Mouse (Mus musculus): Measurements from ENCODE around the gene Hist2h3b.
"Not testable (repeated sequence)": the region's sequence is repeated elsewhere in the genome, so short reads cannot be mapped to it uniquely, and the experiment has no call there.

The Hist2h3b gene

GRCm38 (mm10) chr3:96262216-96262875 is 6.1 kb upstream of the Hist2h3b start:
- peak; percentile 79 for DNase-seq (ENCODE audit: low read depth, low spot score)

- DNase-seq (ENCODE audit: low read depth, low spot score), result peak; percentile 96
Observed at GRCm38 (mm10) chr3:96262979-96263550, 5.4 kb upstream of the Hist2h3b start, which contains the start of gene Hist2h4. Gene Hist2h4, minus strand, starts transcription at chr3:96263311.

- DNase-seq (ENCODE audit: low read depth, low spot score), result no peak
Observed at GRCm38 (mm10) chr3:96263558-96264403, 4.7 kb upstream of the Hist2h3b start.

GRCm38 (mm10) chr3:96264404-96264949 is 4.0 kb upstream of the Hist2h3b start:
- no peak for DNase-seq (ENCODE audit: low read depth, low spot score)

GRCm38 (mm10) chr3:96266132-96266710 is 2.2 kb upstream of the Hist2h3b start:
- no peak for DNase-seq (ENCODE audit: low read depth, low spot score)

DNA sequence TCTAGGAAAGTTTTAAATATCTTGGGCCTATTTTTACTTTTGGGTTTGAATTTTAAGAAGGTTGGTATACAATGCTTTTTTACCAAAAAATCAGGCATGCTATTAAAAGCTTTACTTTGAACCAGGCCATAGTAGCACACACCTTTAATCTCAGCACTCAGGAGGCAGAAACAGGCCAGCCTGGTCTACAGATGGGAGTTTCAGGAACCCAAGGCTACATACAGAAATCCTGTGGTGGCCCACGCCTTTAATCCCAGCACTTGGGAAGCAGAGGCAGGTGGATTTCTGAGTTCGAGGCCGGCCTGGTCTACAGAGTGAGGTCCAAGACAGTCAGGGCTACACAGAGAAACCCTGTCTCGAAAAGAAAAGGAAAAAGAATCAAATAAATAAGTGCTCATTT is 913 bp upstream of the Hist2h3b start:
- DNase-seq (ENCODE audit: low read depth, low spot score), result no peak

DNA sequence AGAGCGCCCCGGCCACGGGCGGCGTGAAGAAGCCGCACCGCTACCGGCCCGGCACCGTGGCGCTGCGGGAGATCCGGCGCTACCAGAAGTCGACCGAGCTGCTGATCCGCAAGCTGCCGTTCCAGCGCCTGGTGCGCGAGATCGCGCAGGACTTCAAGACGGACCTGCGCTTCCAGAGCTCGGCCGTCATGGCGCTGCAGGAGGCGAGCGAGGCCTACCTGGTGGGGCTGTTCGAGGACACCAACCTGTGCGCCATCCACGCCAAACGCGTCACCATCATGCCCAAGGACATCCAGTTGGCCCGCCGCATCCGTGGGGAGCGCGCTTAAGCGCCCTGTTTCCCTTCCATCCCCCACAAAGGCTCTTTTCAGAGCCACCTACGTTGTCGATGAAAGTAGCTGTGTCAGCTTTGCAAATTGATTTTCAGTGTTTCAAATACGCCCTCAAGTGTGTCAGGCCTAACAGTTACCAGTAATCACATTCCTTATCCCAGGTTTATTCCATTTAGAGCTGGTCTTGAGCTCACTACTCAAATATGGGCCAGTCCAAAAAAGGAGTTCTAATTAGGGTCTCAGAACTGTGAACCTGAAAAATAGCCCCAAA is 423 bp downstream of the Hist2h3b start:
- DNase-seq (ENCODE audit: low read depth, low spot score), result not testable (repeated sequence)

DNA sequence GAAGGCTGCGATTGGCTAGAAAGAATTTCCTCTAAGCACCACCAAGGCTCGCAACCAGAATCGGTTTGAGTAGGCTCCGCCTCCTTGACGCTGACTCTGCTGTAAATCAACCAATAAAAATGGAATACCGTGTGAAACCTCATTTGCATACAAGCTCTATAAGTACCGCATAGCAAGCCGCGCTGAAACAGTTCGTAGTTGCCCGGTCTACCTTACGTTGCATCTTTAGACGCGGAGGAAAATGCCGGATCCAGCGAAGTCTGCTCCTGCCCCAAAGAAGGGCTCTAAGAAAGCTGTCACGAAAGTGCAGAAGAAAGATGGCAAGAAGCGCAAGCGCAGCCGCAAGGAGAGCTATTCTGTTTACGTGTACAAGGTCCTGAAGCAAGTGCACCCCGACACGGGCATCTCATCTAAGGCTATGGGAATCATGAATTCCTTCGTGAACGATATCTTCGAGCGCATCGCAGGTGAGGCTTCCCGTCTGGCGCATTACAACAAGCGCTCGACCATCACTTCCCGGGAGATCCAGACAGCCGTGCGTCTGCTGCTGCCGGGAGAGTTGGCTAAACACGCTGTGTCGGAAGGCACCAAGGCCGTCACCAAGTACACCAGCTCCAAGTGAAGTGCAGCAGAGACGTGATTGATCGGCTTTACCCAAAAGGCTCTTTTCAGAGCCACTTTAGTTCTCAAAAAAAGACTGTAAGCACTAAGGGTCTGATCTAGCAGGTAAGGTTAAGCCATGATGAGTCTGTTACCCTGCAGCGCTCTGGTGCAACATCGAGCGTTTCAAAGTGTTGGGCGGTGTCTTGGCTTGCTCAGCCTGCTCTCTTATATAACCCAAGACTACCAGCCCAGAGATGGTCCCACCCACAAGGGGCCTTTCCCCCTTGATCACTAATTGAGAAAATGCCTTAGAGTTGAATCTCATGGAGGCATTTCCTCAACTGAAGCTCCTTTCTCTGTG is 1.3 kb downstream of the Hist2h3b start, which contains the start of gene Hist2h2bb:
Gene Hist2h2bb, plus strand, starts transcription at position 242 of the 964 bp plus-strand sequence.
- peak; percentile 97 for DNase-seq (ENCODE audit: low read depth, low spot score)

GRCm38 (mm10) chr3:96273591-96274465 is 5.4 kb downstream of the Hist2h3b start:
- peak; percentile 56 for DNase-seq (ENCODE audit: low read depth, low spot score)

DNA sequence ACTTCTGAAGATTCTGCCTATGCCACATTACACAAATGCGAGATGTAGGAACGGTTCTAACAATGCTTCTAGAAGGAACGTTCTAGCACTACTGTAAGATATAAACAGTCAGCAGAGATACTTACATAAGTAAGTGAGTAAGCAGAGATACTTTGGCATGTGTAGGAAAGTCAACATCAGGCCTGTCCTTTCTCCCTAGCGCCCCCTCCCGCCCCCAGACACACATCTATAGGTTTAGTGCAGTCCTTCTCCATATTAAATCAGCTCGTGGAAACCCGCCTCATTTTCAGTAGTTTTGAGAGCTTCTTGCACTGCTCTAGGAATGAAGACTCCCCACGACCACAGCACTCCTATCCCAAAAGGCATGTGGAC is 9.0 kb downstream of the Hist2h3b start:
- no peak for DNase-seq (ENCODE audit: low read depth, low spot score)

GRCm38 (mm10) chr3:96277800-96278624 is 9.6 kb downstream of the Hist2h3b start:
- DNase-seq (ENCODE audit: low read depth, low spot score), result peak; percentile 63

- DNase-seq (ENCODE audit: low read depth, low spot score), result no peak
Observed at GRCm38 (mm10) chr3:96280660-96281059, 12.2 kb downstream of the Hist2h3b start.

GRCm38 (mm10) chr3:96284457-96284856 is 16.0 kb downstream of the Hist2h3b start:
- DNase-seq (ENCODE audit: low read depth, low spot score), result no peak

DNA sequence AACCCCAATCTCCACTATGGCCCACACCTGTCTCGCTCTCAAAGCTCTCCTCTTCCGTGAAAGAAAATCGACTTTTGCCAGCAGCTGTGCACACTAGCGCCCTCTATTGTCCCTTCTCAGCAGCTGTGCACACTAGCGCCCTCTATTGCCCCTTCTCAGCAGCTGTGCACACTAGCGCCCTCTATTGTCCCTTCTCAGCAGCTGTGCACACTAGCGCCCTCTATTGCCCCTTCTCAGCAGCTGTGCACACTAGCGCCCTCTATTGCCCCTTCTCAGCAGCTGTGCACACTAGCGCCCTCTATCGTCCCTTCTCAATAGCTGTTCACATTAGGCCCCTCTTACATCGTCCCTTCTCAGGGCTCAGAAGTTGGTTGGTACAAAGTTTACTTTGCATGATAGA is 18.9 kb downstream of the Hist2h3b start:
- DNase-seq (ENCODE audit: low read depth, low spot score), result not testable (repeated sequence)

GRCm38 (mm10) chr3:96289201-96289600 is 20.7 kb downstream of the Hist2h3b start:
- no peak for DNase-seq (ENCODE audit: low read depth, low spot score)

DNA sequence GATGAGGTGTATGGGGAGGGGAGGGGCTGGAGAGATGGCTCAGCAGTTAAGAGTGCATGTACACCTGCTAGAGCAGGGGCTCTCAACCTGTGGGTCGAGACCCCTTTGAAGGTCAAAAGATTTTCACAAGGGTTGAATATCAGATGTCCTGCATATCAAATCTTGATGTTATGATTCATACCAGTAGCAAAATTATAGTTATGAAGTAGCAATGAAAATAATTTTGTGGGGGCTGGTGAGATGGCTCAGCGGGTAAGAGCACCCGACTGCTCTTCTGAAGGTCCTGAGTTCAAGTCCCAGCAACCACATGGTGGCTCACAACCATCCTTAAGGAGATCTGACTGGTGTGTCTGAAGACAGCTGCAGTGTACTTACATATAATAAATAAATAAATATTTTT is 22.3 kb downstream of the Hist2h3b start:
- DNase-seq (ENCODE audit: low read depth, low spot score), result not testable (repeated sequence)

GRCm38 (mm10) chr3:96292641-96293040 is 24.2 kb downstream of the Hist2h3b start:
- no peak for DNase-seq (ENCODE audit: low read depth, low spot score)

DNA sequence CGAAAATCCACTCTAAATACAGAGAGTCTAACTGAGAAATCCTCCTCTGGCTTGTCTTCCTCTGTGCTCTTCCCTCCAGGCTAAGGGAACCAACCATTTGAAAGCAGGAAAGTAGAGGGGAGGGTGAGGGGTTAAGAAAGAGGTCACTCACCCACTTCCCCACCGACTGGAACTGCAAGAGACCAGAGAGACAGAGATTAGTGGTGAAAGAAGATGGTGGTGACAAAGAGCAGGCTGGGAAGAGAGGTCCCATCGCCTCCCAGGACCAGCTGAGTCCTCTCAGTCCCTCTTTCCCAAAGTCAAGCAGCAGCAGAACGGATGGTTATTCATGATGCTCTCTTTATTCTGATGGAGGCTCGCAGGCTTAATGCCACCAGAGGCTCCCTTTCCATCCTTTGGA is 24.9 kb downstream of the Hist2h3b start:
- DNase-seq (ENCODE audit: low read depth, low spot score), result no peak
